Mouse (Mus musculus): ENCODE measurements around the gene Rad51d.
"Not testable (repeated sequence)": the region's sequence is repeated elsewhere in the genome, so short reads cannot be mapped to it uniquely, and the experiment has no call there.

Rad51d gene

DNA sequence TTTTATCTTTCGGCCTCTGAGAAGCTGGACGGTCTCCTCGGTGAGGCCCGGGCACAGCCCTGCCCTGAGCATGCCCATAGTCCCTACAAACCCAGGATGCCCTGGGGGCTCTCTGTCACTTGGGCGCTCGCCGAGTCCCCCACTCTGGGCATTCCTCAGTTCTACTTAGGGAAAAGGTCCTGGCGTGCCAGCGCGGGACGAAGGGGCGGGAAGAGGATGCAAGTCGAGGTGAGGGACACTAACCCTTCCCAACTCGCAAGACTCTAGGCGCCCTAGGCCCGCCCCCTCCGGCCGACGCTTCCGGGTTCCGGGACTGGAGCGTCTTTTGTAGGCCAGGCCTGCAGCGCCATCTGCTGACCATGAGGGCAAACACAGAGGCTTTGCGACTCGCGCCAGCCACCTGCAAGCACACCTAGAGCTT is at the start of gene Rad51d:
Gene Rad51d (minus strand): TSS at position 273 of the 421 bp plus-strand sequence.
- in situ Hi-C loops (cut with MboI, MseI): loop anchor here (5.0 to 10.0 kb wide), 2 partner anchors 73 to 276 kb away; no protein-coding TSS in a partner anchor

GRCm38 (mm10) chr11:82933186-82933585 is 42.8 kb upstream of the Rad51d start:
- in situ Hi-C loops (cut with MboI, MseI): no loop called here

DNA sequence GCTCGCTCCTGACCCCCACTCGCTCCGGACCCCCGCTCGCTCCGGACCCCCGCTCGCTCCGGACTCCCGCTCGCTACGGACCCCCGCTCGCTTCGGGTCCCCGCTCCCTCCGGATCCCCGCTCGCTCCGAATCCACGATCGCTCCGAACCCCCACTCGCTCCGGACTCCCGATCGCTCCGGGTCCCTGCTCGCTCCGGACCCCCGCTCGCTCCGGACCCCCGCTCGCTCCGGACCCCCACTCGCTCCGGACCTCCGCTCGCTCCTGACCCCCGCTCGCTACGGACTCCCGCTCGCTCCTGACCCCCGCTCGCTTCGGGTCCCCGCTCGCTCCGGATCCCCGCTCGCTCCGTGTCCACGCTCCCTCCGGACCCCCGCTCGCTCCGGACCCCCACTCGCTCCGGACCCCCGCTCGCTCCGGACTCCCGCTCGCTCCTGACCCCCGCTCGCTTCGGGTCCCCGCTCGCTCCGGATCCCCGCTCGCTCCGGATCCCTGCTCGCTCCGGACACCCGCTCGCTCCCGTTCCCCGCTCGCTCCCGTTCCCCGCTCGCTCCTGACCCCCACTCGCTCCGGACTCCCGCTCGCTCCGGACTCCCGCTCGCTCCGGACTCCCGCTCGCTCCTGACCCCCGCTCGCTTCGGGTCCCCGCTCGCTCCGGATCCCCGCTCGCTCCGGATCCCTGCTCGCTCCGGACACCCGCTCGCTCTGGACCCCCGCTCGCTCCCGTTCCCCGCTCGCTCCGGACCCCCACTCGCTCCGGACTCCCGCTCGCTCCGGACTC is 41.4 kb upstream of the Rad51d start:
- in situ Hi-C loops (cut with MboI, MseI): not testable (repeated sequence)

DNA sequence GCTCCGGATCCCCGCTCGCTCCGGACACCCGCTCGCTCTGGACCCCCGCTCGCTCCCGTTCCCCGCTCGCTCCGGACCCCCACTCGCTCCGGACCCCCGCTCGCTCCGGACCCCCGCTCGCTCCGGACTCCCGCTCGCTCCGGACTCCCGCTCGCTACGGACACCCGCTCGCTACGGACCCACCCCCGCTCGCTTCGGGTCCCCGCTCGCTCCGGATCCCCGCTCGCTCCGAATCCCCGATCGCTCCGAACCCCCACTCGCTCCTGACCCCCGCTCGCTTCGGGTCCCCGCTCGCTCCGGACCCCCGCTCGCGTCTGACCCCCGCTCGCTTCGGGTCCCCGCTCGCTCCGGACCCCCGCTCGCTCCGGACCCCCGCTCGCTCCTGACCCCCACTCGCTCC is 40.7 kb upstream of the Rad51d start:
- in situ Hi-C loops (cut with MboI, MseI): not testable (repeated sequence)

GRCm38 (mm10) chr11:82930391-82930955 is 40.1 kb upstream of the Rad51d start:
- in situ Hi-C loops (cut with MboI, MseI): not testable (repeated sequence)

- in situ Hi-C loops (cut with MboI, MseI): loop anchor here in 1 of 2 experiments (10.0 kb wide), 1 partner anchor 495 kb away; the partner anchor contains the start of gene Gas2l2
Measured at GRCm38 (mm10) chr11:82929633-82929950, 39.2 kb upstream of the Rad51d start.

DNA sequence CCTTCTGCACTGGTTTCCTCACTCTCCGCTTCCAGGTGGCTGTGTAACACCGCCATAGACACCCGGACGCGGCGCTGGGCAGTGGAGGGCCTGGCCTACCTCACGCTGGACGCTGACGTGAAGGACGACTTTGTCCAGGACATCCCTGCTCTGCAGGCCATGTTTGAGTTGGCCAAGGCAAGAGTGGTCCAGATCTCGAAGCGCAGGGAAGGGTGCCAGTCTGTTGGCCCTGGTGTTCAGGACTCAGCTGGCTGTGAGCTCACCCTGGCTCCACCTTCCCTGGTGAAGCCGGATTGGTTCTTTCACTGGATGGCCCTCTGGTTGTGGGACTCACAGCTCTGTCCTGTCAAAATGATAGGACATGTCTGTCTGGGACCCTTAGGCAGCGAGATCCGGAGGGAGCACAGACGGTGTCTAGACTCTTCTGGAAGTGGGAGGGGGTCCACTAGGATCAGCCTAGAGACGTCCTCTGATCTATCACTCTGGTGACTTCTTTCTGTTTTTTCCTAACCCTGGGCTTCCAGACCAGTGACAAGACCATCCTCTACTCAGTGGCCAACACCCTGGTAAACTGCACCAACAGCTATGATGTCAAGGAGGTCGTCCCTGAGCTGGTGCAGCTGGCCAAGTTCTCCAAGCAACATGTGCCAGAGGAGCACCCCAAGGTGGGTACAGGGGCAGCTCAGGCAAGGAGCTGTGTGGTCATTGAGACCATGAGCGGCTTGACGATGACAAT is 38.7 kb upstream of the Rad51d start:
- in situ Hi-C loops (cut with MboI, MseI): loop anchor here in 1 of 2 experiments (10.0 kb wide), 1 partner anchor 496 kb away; the partner anchor contains the start of gene Gas2l2

DNA sequence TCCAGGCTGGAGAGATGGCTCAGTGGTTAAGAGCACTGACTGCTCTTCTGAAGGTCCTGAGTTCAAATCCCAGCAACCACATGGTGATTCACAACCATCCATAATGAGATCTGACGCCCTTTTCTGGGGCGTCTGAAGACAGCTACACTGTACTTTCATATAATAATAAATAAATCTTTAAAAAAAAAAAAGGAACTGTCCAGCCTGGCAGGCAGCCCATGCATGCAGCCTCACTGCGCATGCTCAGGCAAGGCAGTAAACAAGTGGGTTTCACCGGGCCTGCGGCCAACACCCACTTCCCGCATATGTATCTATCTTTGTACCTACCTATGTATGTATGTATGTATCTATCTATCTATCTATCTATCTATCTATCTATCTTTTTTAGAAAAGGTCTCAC is 33.5 kb upstream of the Rad51d start:
- in situ Hi-C loops (cut with MboI, MseI): loop anchor here in 1 of 2 experiments (10.0 kb wide), 1 partner anchor 501 kb away; the partner anchor contains the start of gene Gas2l2

DNA sequence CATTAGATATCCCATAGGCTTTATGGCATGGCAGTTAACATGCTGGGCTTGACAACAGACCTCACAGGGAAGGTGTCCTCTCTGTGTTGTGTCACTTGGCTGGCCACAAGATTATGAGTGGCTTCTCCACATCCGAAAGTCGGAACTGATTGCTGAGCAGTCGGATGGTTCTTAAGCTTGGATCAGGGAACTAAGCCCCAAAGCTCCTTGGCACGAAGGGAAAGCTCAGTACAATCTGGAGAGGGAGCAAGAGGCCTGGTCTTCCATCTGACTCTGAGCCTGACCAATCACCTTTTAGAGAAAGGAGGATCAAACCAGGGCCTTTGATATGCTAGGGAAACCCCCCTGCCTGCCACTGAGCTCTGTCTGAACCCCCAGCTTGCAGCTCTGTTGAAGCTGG is 31.3 kb upstream of the Rad51d start:
- in situ Hi-C loops (cut with MboI, MseI): loop anchor here in 1 of 2 experiments (10.0 kb wide), 1 partner anchor 503 kb away; the partner anchor contains the start of gene Gas2l2

GRCm38 (mm10) chr11:82920768-82921167 is 30.4 kb upstream of the Rad51d start:
- in situ Hi-C loops (cut with MboI, MseI): loop anchor here in 1 of 2 experiments (10.0 kb wide), 1 partner anchor 504 kb away; the partner anchor contains the start of gene Gas2l2

GRCm38 (mm10) chr11:82914711-82915352 is 24.4 kb upstream of the Rad51d start:
- in situ Hi-C loops (cut with MboI, MseI): loop anchor here (10.0 kb wide), 3 partner anchors 230 to 280 kb away; partner anchors contain the start of gene Slfn3 (in 1 of the 2)

DNA sequence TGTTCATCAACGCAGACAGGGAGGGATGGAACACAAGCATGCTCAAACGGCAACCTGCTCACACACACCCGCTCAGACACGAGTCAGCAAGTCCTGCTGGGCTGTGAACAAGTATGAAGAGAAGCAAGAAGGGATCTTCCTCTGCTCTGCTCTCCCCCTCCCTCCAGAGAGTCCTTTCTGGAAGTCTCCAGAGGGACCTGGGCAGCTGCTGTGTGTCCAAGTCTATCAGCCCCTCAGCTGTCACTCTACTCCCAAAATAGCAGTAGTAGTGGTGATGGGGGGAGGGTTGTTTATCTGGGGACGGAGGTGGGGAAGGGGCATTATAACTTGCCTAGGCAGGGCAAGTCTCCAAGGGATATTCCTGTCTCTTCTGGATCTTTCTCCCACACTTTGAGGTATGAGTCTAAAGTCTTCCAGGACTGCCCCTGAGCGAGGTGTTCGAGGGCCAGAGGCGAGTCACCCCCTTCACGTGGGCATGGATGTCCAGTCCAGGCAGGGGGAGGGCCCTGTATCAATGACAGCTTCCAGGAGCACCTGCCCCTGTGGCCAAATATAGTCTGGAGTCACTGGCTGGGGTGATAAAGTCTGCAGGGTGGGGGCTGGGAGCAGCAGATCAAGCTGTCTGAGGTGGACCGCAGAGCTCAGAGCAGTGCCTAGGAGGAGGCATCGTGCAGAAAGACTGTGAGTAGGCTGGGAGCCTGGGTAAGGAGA is 20.4 kb upstream of the Rad51d start:
- in situ Hi-C loops (cut with MboI, MseI): loop anchor here (10.0 kb wide), 3 partner anchors 234 to 284 kb away; partner anchors contain the start of gene Slfn3 (in 1 of the 2)

DNA sequence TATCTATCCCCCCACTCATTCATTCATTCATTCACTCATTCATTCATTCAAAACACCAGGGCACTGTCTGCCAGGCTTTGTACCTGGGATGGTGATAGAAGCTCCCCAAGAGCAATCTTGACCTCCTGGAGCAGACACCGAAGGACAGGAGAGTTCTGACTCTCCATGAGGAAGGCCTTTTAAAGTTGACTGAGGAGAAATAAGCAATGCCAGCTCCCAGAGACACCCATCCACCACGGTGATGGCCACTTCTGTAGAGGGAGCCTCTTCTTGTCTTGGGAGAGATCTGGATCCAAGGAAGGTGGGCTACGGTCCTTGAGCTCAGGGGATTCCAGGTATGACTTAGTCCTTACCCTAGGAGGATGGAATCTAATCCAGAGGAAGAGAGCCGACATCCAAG is 19.8 kb upstream of the Rad51d start, which contains the start of gene Unc45b:
Gene Unc45b (plus strand): TSS at position 301 of the 400 bp plus-strand sequence.
- in situ Hi-C loops (cut with MboI, MseI): loop anchor here (10.0 kb wide), 3 partner anchors 235 to 285 kb away; partner anchors contain the start of gene Slfn3 (in 1 of the 2)

- in situ Hi-C loops (cut with MboI, MseI): no loop called here
Measured at GRCm38 (mm10) chr11:82908608-82908989, 18.2 kb upstream of the Rad51d start.

DNA sequence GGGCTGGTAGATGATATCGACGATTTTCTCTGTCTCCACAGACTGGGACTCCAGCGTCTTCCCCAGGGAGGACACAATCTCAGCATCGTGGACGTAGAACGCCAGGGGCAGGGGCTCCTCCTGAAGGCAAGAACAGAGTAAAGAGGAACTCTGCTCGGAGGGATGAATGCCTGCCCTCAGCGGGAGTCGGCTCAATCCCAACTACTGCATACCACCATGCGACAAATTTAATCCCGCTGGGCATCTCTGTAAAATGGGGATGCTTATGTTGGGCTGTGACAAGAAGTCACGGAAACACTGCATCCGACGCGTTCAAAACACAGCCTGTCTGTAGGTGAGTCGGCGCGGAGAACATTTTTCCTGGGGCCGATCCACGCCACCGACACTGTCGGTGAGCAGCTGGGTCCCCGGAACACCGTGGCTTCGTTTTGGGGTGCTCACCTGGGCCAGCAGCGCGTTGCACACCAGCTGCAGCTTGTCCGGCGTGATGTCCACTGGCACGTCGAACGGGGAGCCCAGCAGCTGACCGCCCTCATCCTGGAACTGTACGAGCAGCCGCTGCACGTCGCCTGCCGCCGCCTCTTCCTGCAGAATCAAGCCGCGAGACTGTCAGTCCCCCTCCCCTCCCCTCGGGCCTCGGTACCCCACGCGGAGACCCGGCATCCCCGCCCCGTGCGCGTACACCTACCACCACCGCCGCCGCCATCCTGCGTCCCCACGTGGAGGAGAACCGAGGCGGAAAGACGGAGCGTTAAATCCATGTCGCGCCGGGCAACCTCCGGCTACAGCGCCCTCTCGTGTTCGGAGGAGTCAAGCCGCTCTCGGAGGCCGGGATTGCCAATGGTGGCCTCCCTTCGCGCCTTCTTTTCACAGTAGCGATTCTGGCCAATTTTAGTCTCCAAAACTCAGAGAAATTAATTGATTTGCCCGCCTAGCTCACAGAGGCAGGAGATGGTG is 17.5 kb upstream of the Rad51d start, which contains the start of gene Nle1:
Gene Nle1 (minus strand): TSS at position 761 of the 957 bp plus-strand sequence.
- in situ Hi-C loops (cut with MboI, MseI): no loop called here

DNA sequence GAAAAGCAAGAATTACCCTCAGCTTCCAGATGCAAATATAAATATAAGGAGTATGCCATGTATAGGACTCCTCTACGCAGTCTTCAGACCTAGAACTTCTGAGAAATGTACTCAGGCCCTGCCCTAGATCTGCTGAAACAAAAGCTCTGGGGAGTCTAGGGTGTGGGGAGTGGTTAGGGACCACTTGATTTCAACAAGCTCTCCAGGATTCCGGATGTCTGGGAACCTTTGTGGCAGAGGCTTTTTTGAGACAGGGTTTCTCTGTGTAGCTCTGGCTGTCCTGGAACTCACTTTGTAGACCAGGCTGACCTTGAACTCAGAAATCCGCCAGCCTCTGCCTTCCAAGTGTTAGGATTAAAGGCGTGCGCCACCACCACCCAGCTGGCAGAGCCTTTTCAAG is 15.4 kb upstream of the Rad51d start:
- in situ Hi-C loops (cut with MboI, MseI): no loop called here

DNA sequence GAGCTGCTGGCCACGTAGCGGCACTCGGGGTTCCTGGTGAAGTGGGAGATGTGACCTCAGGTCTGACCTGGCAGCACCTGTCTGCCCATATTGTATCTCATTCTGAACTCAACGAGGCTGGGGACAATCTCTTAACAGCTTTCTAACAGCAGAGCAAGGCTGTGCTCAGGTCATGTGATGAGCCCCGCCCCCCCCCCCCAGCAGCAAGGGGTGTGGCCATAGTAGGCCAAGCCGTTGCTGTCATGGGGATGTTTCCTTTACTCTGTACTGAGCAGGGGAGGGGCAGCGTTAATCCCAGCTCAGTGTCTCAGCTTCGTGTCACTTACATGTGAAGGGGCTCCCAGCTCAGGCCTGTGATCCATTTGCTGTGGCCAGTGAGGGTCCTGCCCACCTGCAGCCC is 14.5 kb upstream of the Rad51d start:
- in situ Hi-C loops (cut with MboI, MseI): no loop called here

GRCm38 (mm10) chr11:82901606-82902310 is 11.3 kb upstream of the Rad51d start:
- in situ Hi-C loops (cut with MboI, MseI): no loop called here

Data from T-helper 17 cell (primary cell).